Comparison of ENCODE assay signal across 13 mouse cellular contexts in genomic region chr15:5554926-5555325, GRCm38 (mm10).
"Had no signal": no experiment of that assay in that cellular context is flagged by ENCODE, and none has a peak within 500 bp of the region (broad histone marks: within the 10 kb centered on the region; RNA-seq: fewer than 3 reads in every experiment).

No protein-coding gene starts in this region.

- H3K4me3 ChIP-seq: layer of hippocampus, adult 2 months; limb, embryonic 10.5 days; megakaryocyte, embryonic 14.5 days; midbrain, embryonic 15.5 days; neural tube, embryonic 15.5 days; stomach, embryonic 15.5 days had no signal

- H3K4me1 ChIP-seq: limb, embryonic 10.5 days; megakaryocyte, embryonic 14.5 days; midbrain, embryonic 15.5 days; neural tube, embryonic 15.5 days; stomach, embryonic 15.5 days had no signal

- H3K4me2 ChIP-seq: liver, embryonic 11.5 days; lung, embryonic 14.5 days; midbrain, embryonic 11.5 days; midbrain, embryonic 15.5 days; neural tube, embryonic 15.5 days; stomach, embryonic 15.5 days had no signal

- H3K36me3 ChIP-seq: limb, embryonic 10.5 days; midbrain, embryonic 15.5 days; neural tube, embryonic 15.5 days; stomach, embryonic 15.5 days had no signal

- H3K9ac ChIP-seq: lung, embryonic 14.5 days; midbrain, embryonic 15.5 days; neural tube, embryonic 15.5 days; stomach, embryonic 15.5 days had no signal

- DNase-seq: lung, postnatal 10 days; right cerebral cortex, adult 18-20 months; thymus, postnatal 4 days had no signal

- ATAC-seq: midbrain, embryonic 15.5 days had no signal

- H3K27me3 ChIP-seq: megakaryocyte, embryonic 14.5 days; midbrain, embryonic 15.5 days; neural tube, embryonic 15.5 days; stomach, embryonic 15.5 days had no signal

- H3K9me3 ChIP-seq: limb, embryonic 10.5 days; midbrain, embryonic 15.5 days; neural tube, embryonic 15.5 days; stomach, embryonic 15.5 days had no signal

- H3K27ac ChIP-seq: layer of hippocampus, adult 2 months; limb, embryonic 10.5 days; macrophage; midbrain, embryonic 15.5 days; neural tube, embryonic 15.5 days; stomach, embryonic 15.5 days had no signal
